Comparison of ENCODE assay signal across 8 mouse cellular contexts in genomic region chr8:84291688-84292087, GRCm38 (mm10). TPM values are rescaled to one million over a fixed set of nuclear protein-coding genes. Genes with fewer than 3 reads are reported as not detected.
A peak's percentile ranks its signal among the peaks of the same experiment; 100 is the strongest.
DNase-seq lines count a peak whose midpoint lies in the region; ATAC-seq and TF ChIP-seq lines count a peak whose summit lies in the region.

No protein-coding gene starts in this region.

- 24% methylated on average over 8 of the region's 8 CpGs for WGBS in heart, embryonic 10.5 days
- 21% methylated on average over 8 of the region's 8 CpGs for WGBS in liver, postnatal 0 days (ENCODE audit: insufficient replicate concordance)

- intact Hi-C loops in heart, postnatal 14 days (cut with DNase I): loop anchor here (1.0 kb wide), 1 partner anchor 66 kb away; no protein-coding TSS in a partner anchor

- H3K9ac ChIP-seq in liver, postnatal 0 days (replicated peaks): no peak overlapping the region

- peak; percentile 68 to 69 for DNase-seq in heart, postnatal 14 days
- DNase-seq in heart, embryonic 10.5 days (ENCODE audit: low spot score): no peak
- DNase-seq in urinary bladder, postnatal 14 days (ENCODE audit: low spot score): peak; percentile 48
- no peak for DNase-seq in urinary bladder, postnatal 4 days (ENCODE audit: low spot score in 2 of 2)
- peak; percentile 48 for DNase-seq in c-Kit-positive CD71-positive TER-119-negative erythroid progenitor cells, embryonic 14.5 days (ENCODE audit: low read depth)
- DNase-seq in fibroblast of lung, adult 2 months (ENCODE audit: low read depth): peak; percentile 44
- DNase-seq in liver, postnatal 0 days: peak; percentile 58
- peak; percentile 78 for DNase-seq in testis, postnatal 10 days (ENCODE audit: low spot score)

- H3K36me3 ChIP-seq in heart, embryonic 10.5 days: no peaks in the 10 kb centered on the region
- no peaks in the 10 kb centered on the region for H3K36me3 ChIP-seq in liver, postnatal 0 days (replicated peaks; ENCODE audit: insufficient read depth, low read length)

- no peak overlapping the region for H3K27ac ChIP-seq in heart, embryonic 10.5 days
- no peak overlapping the region for H3K27ac ChIP-seq in liver, postnatal 0 days (ENCODE audit: low read depth)

- peak; percentile 72 for TF ChIP-seq CTCF in liver, postnatal 0 days (IDR thresholded peaks at IDR 0.05; ENCODE audit: low read depth)

- H3K4me1 ChIP-seq in heart, embryonic 10.5 days: no peaks in the 10 kb centered on the region
- no peaks in the 10 kb centered on the region for H3K4me1 ChIP-seq in liver, postnatal 0 days (ENCODE audit: insufficient read depth)

- ATAC-seq in liver, postnatal 0 days: no peak

- H3K9me3 ChIP-seq in heart, embryonic 10.5 days: no peaks in the 10 kb centered on the region
- no peaks in the 10 kb centered on the region for H3K9me3 ChIP-seq in liver, postnatal 0 days (ENCODE audit: low read length)

- H3K4me2 ChIP-seq in liver, postnatal 0 days (ENCODE audit: low read depth, low read length): no peak overlapping the region

- H3K27me3 ChIP-seq in heart, embryonic 10.5 days (ENCODE audit: insufficient read depth, poor library complexity, severe bottlenecking): no peaks in the 10 kb centered on the region; the same call in 1 of the 2 replicates
- no peaks in the 10 kb centered on the region for H3K27me3 ChIP-seq in liver, postnatal 0 days (ENCODE audit: insufficient read depth, low read length)

- no peak overlapping the region for H3K4me3 ChIP-seq in heart, embryonic 10.5 days
- H3K4me3 ChIP-seq in liver, postnatal 0 days (ENCODE audit: low read depth, low read length): no peak overlapping the region

- TF ChIP-seq EP300 in liver, postnatal 0 days (IDR thresholded peaks at IDR 0.05; ENCODE audit: low read depth): no peak

RNA-seq across cellular contexts. Expression of gene Ccdc130, which starts 21.5 kb away (rescaled TPM):
- 10 to 100 TPM in 1 of 2 experiments, 1 to 10 TPM in 1; 8.1 to 10.9 TPM for total RNA-seq in heart, postnatal 14 days (2021)
- 18.8 and 20.8 TPM in 2 replicates for polyA plus RNA-seq in heart, embryonic 10.5 days (2016; fragmentation: Nextera tagmentation; extraction: Ambion mirVana)
- 4.7 and 6.5 TPM in 2 replicates for polyA plus RNA-seq in liver, postnatal 0 days (2015; fragmentation: Nextera tagmentation; extraction: Ambion mirVana)

RNA-seq across cellular contexts. Expression of gene Mri1, which starts 34.6 kb away (rescaled TPM):
- 10 to 100 TPM in 1 of 2 experiments, 1 to 10 TPM in 1; 7.6 to 12.5 TPM for total RNA-seq in heart, postnatal 14 days (2021)
- 60.5 and 74.9 TPM in 2 replicates for polyA plus RNA-seq in heart, embryonic 10.5 days (2016; fragmentation: Nextera tagmentation; extraction: Ambion mirVana)
- polyA plus RNA-seq in liver, postnatal 0 days (2015; fragmentation: Nextera tagmentation; extraction: Ambion mirVana): 40.9 and 41.9 TPM in 2 replicates

RNA-seq across cellular contexts. Expression of gene D8Ertd738e, which starts 42.2 kb away (rescaled TPM):
- 100 to 1,000 TPM; 213 to 217 TPM for total RNA-seq in heart, postnatal 14 days (2021)
- 353 and 374 TPM in 2 replicates for polyA plus RNA-seq in heart, embryonic 10.5 days (2016; fragmentation: Nextera tagmentation; extraction: Ambion mirVana)
- 189 and 201 TPM in 2 replicates for polyA plus RNA-seq in liver, postnatal 0 days (2015; fragmentation: Nextera tagmentation; extraction: Ambion mirVana)

RNA-seq across cellular contexts. Expression of gene Zswim4, which starts 54.8 kb away (rescaled TPM):
- 10 to 100 TPM in 1 of 2 experiments, 1 to 10 TPM in 1; 9.1 to 10.1 TPM for total RNA-seq in heart, postnatal 14 days (2021)
- 14.4 and 17.5 TPM in 2 replicates for polyA plus RNA-seq in heart, embryonic 10.5 days (2016; fragmentation: Nextera tagmentation; extraction: Ambion mirVana)
- 1.4 and 1.6 TPM in 2 replicates for polyA plus RNA-seq in liver, postnatal 0 days (2015; fragmentation: Nextera tagmentation; extraction: Ambion mirVana)

Comparison
In these comparisons a context has a peak if more than half of its experiments do, and no peak if none do; other contexts are left out.
1. DNase-seq: peak in heart, postnatal 14 days (2 of 2), urinary bladder, postnatal 14 days (single experiment), c-Kit-positive CD71-positive TER-119-negative erythroid progenitor cells, embryonic 14.5 days (single experiment), fibroblast of lung, adult 2 months (single experiment), liver, postnatal 0 days (single experiment) and testis, postnatal 10 days (single experiment); none in heart, embryonic 10.5 days (single experiment) and urinary bladder, postnatal 4 days (0 of 2).